Mouse (Mus musculus) limb, embryonic 10.5 days (tissue): Measurements from ENCODE around the gene Car15. TPM values are rescaled to one million over a fixed set of nuclear protein-coding genes. Genes with fewer than 3 reads are reported as not detected.

Source experiments
- DNase-seq: peaks from one replicate; pipeline ENCODE4 v3.0.0-alpha.2; 2017; ENCODE audit warnings: low spot score
- H3K27ac ChIP-seq: fragments of 300-500 bp; sonication (generic); 2 replicates; pipeline ENCODE4 v1.5.1; 2016; ENCODE audit warnings: mild to moderate bottlenecking
- H3K27me3 ChIP-seq: fragments of 300-500 bp; sonication (generic); 2 replicates; pipeline ENCODE4 v1.6.1; 2016; ENCODE audit warnings: low read depth, mild to moderate bottlenecking; ENCODE audit not compliant: poor library complexity, severe bottlenecking
- H3K36me3 ChIP-seq: fragments of 300-500 bp; sonication (generic); 2 replicates; pipeline ENCODE4 v1.6.1; 2016; ENCODE audit warnings: mild to moderate bottlenecking, moderate library complexity
- H3K4me1 ChIP-seq: fragments of 300-500 bp; sonication (generic); 2 replicates; pipeline ENCODE4 v1.6.1; 2016
- H3K4me3 ChIP-seq: fragments of 300-500 bp; sonication (generic); 2 replicates; pipeline ENCODE4 v1.5.1; 2016; ENCODE audit warnings: mild to moderate bottlenecking, moderate library complexity
- H3K9me3 ChIP-seq: fragments of 300-500 bp; sonication (generic); replicated peaks from 2 replicates; pipeline ENCODE4 v1.6.1; 2016; ENCODE audit warnings: mild to moderate bottlenecking
- WGBS: fragments of 180-500 bp; shearing (Covaris S2); methylation state at CpG from one replicate; pipeline ENCODE4 v1.1.7; 2016; 5-methylcytosine and 5-hydroxymethylcytosine counted together
- polyA plus RNA-seq: library from polyadenylated mRNA; unstranded; fragments of >200 nt; fragmentation: Nextera tagmentation; extraction: Ambion mirVana; gene quantifications from 2 replicates; pipeline ENCODE4 v1.2.1, GENCODE M21; 2016

Gene Car15
- 2.5 and 3.4 TPM in 2 replicates for polyA plus RNA-seq

- Histone ChIP-seq H3K4me1 (peaks cover 16% of the 10 kb centered on the region), H3K36me3 (peaks cover 37% of the 10 kb centered on the region), H3K9me3 (no peaks in the 10 kb centered on the region), H3K27ac (no peak within 1 kb of the TSS), H3K4me3 (no peak within 1 kb of the TSS), H3K27me3 (peaks cover 50% of the 10 kb centered on the region)
- WGBS: 83% methylated on average over 6 of the region's 6 CpGs
- no peak for DNase-seq
These were observed at the start of gene Car15 for GRCm38 (mm10) chr16:17838051-17838450. TSS of gene Car15 (minus strand) at chr16:17838364.

- Histone ChIP-seq H3K27me3 (no peaks in the 10 kb centered on the region), H3K9me3 (no peaks in the 10 kb centered on the region), H3K4me1 (peaks cover 3% of the 10 kb centered on the region; the same call in 1 of the 2 replicates), H3K4me3 (no peak overlapping the region), H3K27ac (no peak overlapping the region), H3K36me3 (peaks cover 58% of the 10 kb centered on the region)
- WGBS: 78% methylated on average over 6 of the region's 6 CpGs
- DNase-seq: no peak
These were observed 46.0 kb upstream of the Car15 start for GRCm38 (mm10) chr16:17884116-17884515.

- no peak for DNase-seq
- Histone ChIP-seq H3K4me1 (peaks cover 3% of the 10 kb centered on the region; the same call in 1 of the 2 replicates), H3K9me3 (no peaks in the 10 kb centered on the region), H3K27me3 (no peaks in the 10 kb centered on the region), H3K36me3 (peaks cover 78% of the 10 kb centered on the region), H3K4me3 (no peak overlapping the region), H3K27ac (no peak overlapping the region)
These were observed 44.0 kb upstream of the Car15 start for GRCm38 (mm10) chr16:17882196-17882595.

DNA sequence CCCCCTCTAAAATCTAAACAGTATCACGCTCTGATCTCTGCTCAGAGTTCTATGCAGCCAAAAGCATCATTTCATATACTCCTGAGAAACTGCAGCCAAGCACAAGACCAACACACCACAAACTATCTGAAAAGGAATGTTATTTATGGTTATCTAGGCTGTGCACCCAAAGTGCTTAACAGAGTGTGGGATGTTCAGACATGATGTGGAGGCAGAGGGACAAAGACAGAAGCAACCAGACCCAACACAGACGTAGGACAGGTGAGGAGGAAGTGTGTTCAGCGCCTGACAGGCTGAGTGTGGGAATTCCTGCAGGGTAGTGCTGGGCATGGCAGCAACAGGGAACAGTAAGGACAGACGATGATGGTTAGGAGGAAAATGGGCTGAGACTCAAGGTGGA, 41.4 kb upstream of the Car15 start:
- Histone ChIP-seq H3K27ac (no peak overlapping the region), H3K4me3 (no peak overlapping the region), H3K4me1 (peaks cover 3% of the 10 kb centered on the region; the same call in 1 of the 2 replicates), H3K36me3 (peaks cover 63% of the 10 kb centered on the region), H3K27me3 (no peaks in the 10 kb centered on the region), H3K9me3 (no peaks in the 10 kb centered on the region)
- 91% methylated on average over 4 of the region's 4 CpGs for WGBS
- DNase-seq: no peak

- no peaks in the 10 kb centered on the region for H3K9me3 ChIP-seq
- no peak for DNase-seq
- H3K36me3 ChIP-seq: peaks cover 59% of the 10 kb centered on the region
- WGBS: 95% methylated on average over 1 of the region's 1 CpGs
- H3K27ac ChIP-seq: no peak overlapping the region
- no peaks in the 10 kb centered on the region for H3K27me3 ChIP-seq
- no peaks in the 10 kb centered on the region for H3K4me1 ChIP-seq
- no peak overlapping the region for H3K4me3 ChIP-seq
These were observed 37.9 kb upstream of the Car15 start for GRCm38 (mm10) chr16:17876096-17876495.

DNA sequence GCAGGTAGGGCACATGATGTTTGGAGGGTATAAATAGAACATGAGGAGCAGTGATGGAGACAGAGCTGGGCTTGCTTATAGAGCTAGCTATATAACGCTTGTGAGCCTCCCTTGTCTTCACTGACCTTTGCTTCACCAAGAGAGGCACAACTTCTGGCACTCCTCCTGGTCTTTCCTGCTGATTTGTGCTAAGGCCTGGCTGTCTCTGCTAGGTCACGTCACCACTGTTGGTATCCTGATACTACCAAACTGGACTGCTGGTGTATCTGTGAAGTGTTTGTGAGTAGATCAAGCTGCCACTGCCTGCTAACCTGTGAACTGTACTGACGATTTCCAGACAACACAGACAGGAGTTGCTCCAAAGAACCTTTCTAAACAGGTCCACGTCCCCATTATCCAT, 37.0 kb upstream of the Car15 start:
- no peak for DNase-seq
- peaks cover 64% of the 10 kb centered on the region for H3K36me3 ChIP-seq
- WGBS: 74% methylated on average over 4 of the region's 4 CpGs
- no peaks in the 10 kb centered on the region for H3K27me3 ChIP-seq
- H3K4me1 ChIP-seq: no peaks in the 10 kb centered on the region
- H3K27ac ChIP-seq: no peak overlapping the region
- no peaks in the 10 kb centered on the region for H3K9me3 ChIP-seq
- H3K4me3 ChIP-seq: no peak overlapping the region

DNA sequence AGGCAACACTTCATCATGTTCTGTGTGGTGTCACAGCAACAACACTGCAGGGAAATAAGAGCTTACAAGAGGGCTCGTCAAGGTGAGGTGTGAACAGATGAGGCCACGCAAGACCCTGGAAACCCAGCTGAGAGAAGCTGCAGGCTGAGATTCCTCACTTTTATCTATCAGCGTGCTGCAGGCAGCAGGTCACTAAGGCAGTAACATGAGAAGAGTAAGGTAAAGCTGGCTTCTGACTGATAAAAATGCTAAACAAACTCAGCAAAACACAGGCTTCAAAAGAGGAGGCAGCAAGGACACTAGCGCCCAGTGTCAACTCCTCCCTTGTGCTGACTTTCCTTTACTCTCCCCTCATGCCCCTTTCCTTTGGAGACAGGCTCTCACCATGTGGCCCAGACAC, 34.8 kb upstream of the Car15 start:
- H3K27ac ChIP-seq: no peak overlapping the region
- no peaks in the 10 kb centered on the region for H3K9me3 ChIP-seq
- 39% methylated on average over 4 of the region's 4 CpGs for WGBS
- no peak overlapping the region for H3K4me3 ChIP-seq
- no peaks in the 10 kb centered on the region for H3K27me3 ChIP-seq
- no peaks in the 10 kb centered on the region for H3K4me1 ChIP-seq
- DNase-seq: no peak
- H3K36me3 ChIP-seq: peaks cover 66% of the 10 kb centered on the region

DNA sequence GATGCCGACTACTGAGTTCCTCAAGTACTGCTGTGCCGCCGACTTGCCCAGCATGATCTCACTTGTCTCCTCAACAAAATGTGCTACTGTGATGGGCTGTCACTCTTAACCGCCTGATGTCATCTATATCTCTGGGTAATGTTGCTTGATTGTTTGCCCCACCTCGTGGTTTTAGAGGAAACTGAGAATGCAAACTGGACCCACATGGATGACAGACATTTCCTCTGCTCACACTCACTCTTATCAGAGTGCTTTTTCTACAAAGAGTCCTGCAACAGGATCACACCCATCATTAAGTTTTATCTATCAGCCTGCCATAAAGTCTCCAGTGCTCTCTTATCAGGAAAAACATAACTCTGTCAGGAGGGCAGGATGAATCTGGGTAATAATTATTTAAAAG, 33.1 kb upstream of the Car15 start:
- no peaks in the 10 kb centered on the region for H3K27me3 ChIP-seq
- no peak overlapping the region for H3K4me3 ChIP-seq
- peaks cover 66% of the 10 kb centered on the region for H3K36me3 ChIP-seq
- no peak for DNase-seq
- H3K4me1 ChIP-seq: no peaks in the 10 kb centered on the region
- no peaks in the 10 kb centered on the region for H3K9me3 ChIP-seq
- WGBS: 87% methylated on average over 5 of the region's 5 CpGs
- H3K27ac ChIP-seq: no peak overlapping the region

- H3K36me3 ChIP-seq: peaks cover 88% of the 10 kb centered on the region
- H3K27ac ChIP-seq: no peak overlapping the region
- no peak for DNase-seq
- no peaks in the 10 kb centered on the region for H3K27me3 ChIP-seq
- no peaks in the 10 kb centered on the region for H3K9me3 ChIP-seq
- H3K4me3 ChIP-seq: no peak overlapping the region
- 79% methylated on average over 6 of the region's 6 CpGs for WGBS
- no peaks in the 10 kb centered on the region for H3K4me1 ChIP-seq
These were observed 27.6 kb upstream of the Car15 start for GRCm38 (mm10) chr16:17865770-17866169.

DNA sequence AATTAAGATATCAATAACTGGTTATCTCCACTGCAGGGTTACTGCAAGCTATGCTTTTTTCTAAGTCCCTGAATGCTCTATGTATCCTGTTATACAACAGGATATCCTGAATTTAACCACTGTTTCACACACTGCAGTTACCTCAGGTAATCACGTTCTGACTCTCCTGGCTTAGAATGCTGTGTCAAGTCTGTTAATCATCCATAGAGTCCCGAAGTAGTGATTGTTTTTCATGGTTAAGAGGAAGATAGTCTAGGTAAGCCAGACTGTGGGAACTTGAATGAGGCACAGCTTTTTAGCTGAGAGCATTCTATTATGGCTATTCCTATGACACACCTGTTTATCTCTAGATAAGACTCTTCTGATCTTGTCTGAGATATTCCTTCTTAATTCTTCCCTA, 27.1 kb upstream of the Car15 start:
- no peaks in the 10 kb centered on the region for H3K27me3 ChIP-seq
- DNase-seq: no peak
- no peaks in the 10 kb centered on the region for H3K9me3 ChIP-seq
- no peak overlapping the region for H3K27ac ChIP-seq
- WGBS: 94% methylated on average over 2 of the region's 2 CpGs
- peaks cover 88% of the 10 kb centered on the region for H3K36me3 ChIP-seq
- no peak overlapping the region for H3K4me3 ChIP-seq
- no peaks in the 10 kb centered on the region for H3K4me1 ChIP-seq

DNA sequence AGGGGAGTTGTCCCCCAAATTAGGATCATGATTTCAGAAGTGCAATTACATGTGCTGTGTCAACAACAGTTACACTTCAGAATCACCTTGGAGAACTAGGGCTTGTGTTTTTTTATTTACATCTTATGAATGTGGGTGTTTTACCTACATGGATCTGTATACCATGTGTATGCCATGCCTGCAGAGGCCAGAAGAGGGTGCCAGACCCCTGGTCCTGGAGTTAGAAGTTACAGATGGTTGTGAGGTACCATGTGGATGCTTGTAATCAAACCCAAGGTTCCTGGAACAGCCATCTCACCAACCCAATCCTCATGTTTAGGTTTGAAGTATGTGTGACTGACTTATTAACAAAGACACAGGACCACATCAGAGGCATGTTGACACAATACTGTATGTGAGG, 20.4 kb upstream of the Car15 start:
- H3K27ac ChIP-seq: no peak overlapping the region
- peaks cover 92% of the 10 kb centered on the region for H3K36me3 ChIP-seq
- H3K27me3 ChIP-seq: no peaks in the 10 kb centered on the region
- no peaks in the 10 kb centered on the region for H3K4me1 ChIP-seq
- H3K9me3 ChIP-seq: no peaks in the 10 kb centered on the region
- DNase-seq: no peak
- H3K4me3 ChIP-seq: no peak overlapping the region

GRCm38 (mm10) chr16:17857157-17857556, 19.0 kb upstream of the Car15 start:
- no peaks in the 10 kb centered on the region for H3K4me1 ChIP-seq
- H3K9me3 ChIP-seq: no peaks in the 10 kb centered on the region
- H3K4me3 ChIP-seq: no peak overlapping the region
- no peaks in the 10 kb centered on the region for H3K27me3 ChIP-seq
- H3K27ac ChIP-seq: no peak overlapping the region
- peaks cover 96% of the 10 kb centered on the region for H3K36me3 ChIP-seq
- 94% methylated on average over 7 of the region's 7 CpGs for WGBS
- no peak for DNase-seq

DNA sequence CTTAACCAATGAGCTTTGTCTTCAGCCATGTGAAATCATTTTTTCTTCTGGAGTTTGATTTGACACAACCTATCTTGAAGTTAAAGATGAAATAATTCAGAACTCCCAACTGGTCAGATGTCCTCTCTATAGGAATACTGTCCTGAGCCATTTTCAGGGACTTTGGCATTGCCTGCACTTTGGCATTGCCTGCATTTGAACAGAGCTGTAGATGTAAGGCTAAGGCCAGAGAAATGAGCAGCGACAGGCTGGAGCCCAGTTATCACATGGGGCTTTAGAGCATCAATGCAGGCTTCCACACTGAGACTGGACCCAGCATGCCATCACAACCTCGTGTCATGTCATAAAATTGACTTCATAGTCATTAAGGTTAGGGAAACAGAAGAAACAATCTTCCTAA, 15.1 kb upstream of the Car15 start:
- DNase-seq: no peak
- WGBS: 84% methylated on average over 2 of the region's 2 CpGs
- no peak overlapping the region for H3K27ac ChIP-seq

DNA sequence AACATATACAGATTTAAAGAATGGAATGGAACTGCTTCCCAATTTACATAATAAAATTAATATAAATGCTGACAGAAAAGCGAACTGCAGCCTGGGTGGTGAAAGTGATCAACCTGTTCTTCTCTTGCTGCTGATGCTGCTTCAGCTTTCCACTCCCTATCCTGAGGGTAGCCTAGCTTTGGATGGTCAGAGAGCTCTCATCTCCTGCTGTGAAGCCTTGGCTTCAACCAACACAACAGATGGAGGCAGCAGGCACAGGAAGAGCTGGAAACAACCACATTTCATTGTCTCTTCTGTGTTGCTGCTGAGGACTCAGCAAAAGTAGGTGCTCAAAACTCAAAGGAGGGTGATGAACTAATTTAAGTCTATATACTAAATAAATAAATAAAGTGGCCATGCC, 13.7 kb upstream of the Car15 start:
- DNase-seq: no peak
- H3K27ac ChIP-seq: no peak overlapping the region
- H3K9me3 ChIP-seq: no peaks in the 10 kb centered on the region
- H3K4me1 ChIP-seq: no peaks in the 10 kb centered on the region
- H3K4me3 ChIP-seq: no peak overlapping the region
- no peaks in the 10 kb centered on the region for H3K27me3 ChIP-seq
- peaks cover 97% of the 10 kb centered on the region for H3K36me3 ChIP-seq
- WGBS: 100% methylated on average over 1 of the region's 1 CpGs

More for the DNA sequence above, 15.1 kb upstream of the Car15 start:
- Histone ChIP-seq H3K27me3 (no peaks in the 10 kb centered on the region), H3K4me1 (no peaks in the 10 kb centered on the region), H3K9me3 (no peaks in the 10 kb centered on the region), H3K4me3 (no peak overlapping the region), H3K36me3 (peaks cover 97% of the 10 kb centered on the region)
